Mouse (Mus musculus): ENCODE data around the gene Stat5b.

- TF ChIP-seq CTCF (IDR thresholded peaks at IDR 0.05), result no peak
- TF ChIP-seq EP300 (IDR thresholded peaks at IDR 0.05), result no peak
These were observed 82.7 kb downstream of the Stat5b start for GRCm38 (mm10) chr11:100767871-100768270.
